22 mouse cellular contexts compared by ENCODE assay signal in the genomic region with DNA sequence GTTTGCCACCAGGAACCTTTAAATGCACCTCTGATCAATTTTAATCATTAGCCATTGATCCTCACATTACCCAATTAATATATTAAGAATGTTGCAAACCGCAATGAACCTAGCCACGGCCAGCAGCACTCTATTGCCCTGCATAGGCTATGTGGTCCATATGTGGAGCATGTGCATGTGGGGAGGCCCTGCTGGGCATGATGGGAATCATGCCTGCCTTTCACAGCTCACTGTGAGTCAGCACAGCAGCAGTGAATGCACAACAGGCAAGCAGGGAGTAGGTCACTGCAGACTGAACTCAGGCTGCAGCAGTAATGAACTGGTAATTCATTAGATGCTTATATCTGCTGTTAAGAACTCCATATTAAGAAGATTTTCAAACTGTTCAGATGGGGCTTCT.
DNase-seq lines count a peak whose midpoint lies in the region; ATAC-seq and TF ChIP-seq lines count a peak whose summit lies in the region.
"Had no signal": no experiment of that assay in that cellular context is flagged by ENCODE, and none has a peak within 500 bp of the region (broad histone marks: within the 10 kb centered on the region; RNA-seq: fewer than 3 reads in every experiment).

No protein-coding gene starts in this region.

- H3K79me2 ChIP-seq in C2C12 (ENCODE audit: control insufficient read depth, insufficient read depth), result no peaks in the 10 kb centered on the region

- no peak overlapping the region for H3K27ac ChIP-seq in forebrain, postnatal 0 days (ENCODE audit: low read depth, low read length)
- no peak overlapping the region for H3K27ac ChIP-seq in left cerebral cortex, adult 2 months
- H3K27ac ChIP-seq: embryonic facial prominence, embryonic 12.5 days; embryonic facial prominence, embryonic 15.5 days; forebrain, embryonic 12.5 days; forebrain, embryonic 15.5 days; hindbrain, embryonic 12.5 days; hindbrain, embryonic 15.5 days had no signal

- peaks cover 41% of the 10 kb centered on the region for H3K4me1 ChIP-seq in megakaryocyte, embryonic 14.5 days
- H3K4me1 ChIP-seq in forebrain, postnatal 0 days (ENCODE audit: insufficient read depth), result no peaks in the 10 kb centered on the region
- H3K4me1 ChIP-seq: embryonic facial prominence, embryonic 12.5 days; embryonic facial prominence, embryonic 15.5 days; forebrain, embryonic 12.5 days; forebrain, embryonic 15.5 days; hindbrain, embryonic 12.5 days; hindbrain, embryonic 15.5 days had no signal

- H3K79me3 ChIP-seq in C2C12 (ENCODE audit: low read depth), result no peaks in the 10 kb centered on the region

- H3K4me2 ChIP-seq in forebrain, postnatal 0 days (ENCODE audit: low read depth), result no peak overlapping the region
- H3K4me2 ChIP-seq: embryonic facial prominence, embryonic 12.5 days; embryonic facial prominence, embryonic 15.5 days; forebrain, embryonic 12.5 days; forebrain, embryonic 15.5 days; heart, embryonic 11.5 days; hindbrain, embryonic 12.5 days; hindbrain, embryonic 15.5 days had no signal

- 86% methylated on average over 2 of the region's 2 CpGs for WGBS in forebrain, postnatal 0 days

- peak; percentile 63 for DNase-seq in 3T3-L1 (ENCODE audit: low read depth, low spot score)
- DNase-seq in adipocyte (ENCODE audit: low spot score), result peak; percentile 3
- DNase-seq in cerebellum, postnatal 4 days (ENCODE audit: low spot score in 2 of 2), result no peak
- no peak for DNase-seq in forebrain, postnatal 0 days
- DNase-seq in left cerebral cortex, adult 2 months (ENCODE audit: extremely low spot score in 1 of 2, low spot score in 2 of 2), result no peak
- DNase-seq: cerebellum, adult 18-20 months; cerebellum, adult 9-10 months; cerebellum, postnatal 14 days; gastrocnemius, postnatal 14 days; heart, adult 11 months had no signal

- no peak for ATAC-seq in megakaryocyte, adult 5-6 weeks (ENCODE audit: poor library complexity, severe bottlenecking)
- no peak for ATAC-seq in forebrain, postnatal 0 days
- ATAC-seq: forebrain, embryonic 15.5 days; intestine, postnatal 0 days had no signal

- no peak overlapping the region for H3K9ac ChIP-seq in forebrain, postnatal 0 days
- H3K9ac ChIP-seq: embryonic facial prominence, embryonic 12.5 days; embryonic facial prominence, embryonic 15.5 days; forebrain, embryonic 12.5 days; forebrain, embryonic 15.5 days; hindbrain, embryonic 12.5 days; hindbrain, embryonic 15.5 days had no signal

- H3K27me3 ChIP-seq in megakaryocyte, embryonic 14.5 days (replicated peaks), result no peaks in the 10 kb centered on the region
- H3K27me3 ChIP-seq in C2C12 (ENCODE audit: control insufficient read depth, insufficient read depth, insufficient read length), result no peaks in the 10 kb centered on the region
- H3K27me3 ChIP-seq in forebrain, postnatal 0 days (ENCODE audit: insufficient read depth, low read length), result no peaks in the 10 kb centered on the region
- H3K27me3 ChIP-seq: embryonic facial prominence, embryonic 12.5 days; embryonic facial prominence, embryonic 15.5 days; forebrain, embryonic 12.5 days; forebrain, embryonic 15.5 days; hindbrain, embryonic 12.5 days; hindbrain, embryonic 15.5 days had no signal

- no peaks in the 10 kb centered on the region for H3K36me3 ChIP-seq in megakaryocyte, embryonic 14.5 days (replicated peaks; ENCODE audit: low read length)
- no peaks in the 10 kb centered on the region for H3K36me3 ChIP-seq in C2C12 (ENCODE audit: control insufficient read depth, insufficient read depth)
- H3K36me3 ChIP-seq in forebrain, postnatal 0 days (ENCODE audit: insufficient read depth), result no peaks in the 10 kb centered on the region
- H3K36me3 ChIP-seq: embryonic facial prominence, embryonic 12.5 days; embryonic facial prominence, embryonic 15.5 days; forebrain, embryonic 12.5 days; forebrain, embryonic 15.5 days; hindbrain, embryonic 12.5 days; hindbrain, embryonic 15.5 days had no signal

- H3K4me3 ChIP-seq in megakaryocyte, embryonic 14.5 days (replicated peaks), result peak overlapping the region; percentile 62
- no peak overlapping the region for H3K4me3 ChIP-seq in C2C12 (ENCODE audit: insufficient read depth, poor library complexity, severe bottlenecking)
- H3K4me3 ChIP-seq in forebrain, postnatal 0 days (ENCODE audit: low read depth, low read length), result no peak overlapping the region
- H3K4me3 ChIP-seq in left cerebral cortex, adult 2 months, result no peak overlapping the region
- H3K4me3 ChIP-seq: embryonic facial prominence, embryonic 12.5 days; embryonic facial prominence, embryonic 15.5 days; erythroblast, embryonic 14.5 days; forebrain, embryonic 12.5 days; forebrain, embryonic 15.5 days; hindbrain, embryonic 12.5 days; hindbrain, embryonic 15.5 days had no signal

- no peak overlapping the region for H3ac ChIP-seq in C2C12 (ENCODE audit: control insufficient read depth, insufficient read length, low read depth)

- H3K9me3 ChIP-seq in megakaryocyte, embryonic 14.5 days, result no peaks in the 10 kb centered on the region; the same call in 1 of the 2 replicates
- H3K9me3 ChIP-seq in forebrain, postnatal 0 days (ENCODE audit: low read length), result no peaks in the 10 kb centered on the region
- H3K9me3 ChIP-seq: embryonic facial prominence, embryonic 12.5 days; embryonic facial prominence, embryonic 15.5 days; forebrain, embryonic 12.5 days; forebrain, embryonic 15.5 days; hindbrain, embryonic 12.5 days; hindbrain, embryonic 15.5 days had no signal

- intact Hi-C loops in left cerebral cortex, adult 2 months (cut with DNase I), result no loop called here

- TF ChIP-seq CTCF in C2C12 (IDR thresholded peaks at IDR 0.05; ENCODE audit: control insufficient read depth, insufficient read depth, insufficient read length), result no peak
- TF ChIP-seq CTCF in forebrain, postnatal 0 days (IDR thresholded peaks at IDR 0.05; ENCODE audit: low read depth), result no peak
- TF ChIP-seq CTCF in left cerebral cortex, adult 2 months (IDR thresholded peaks at IDR 0.05), result no peak

TF ChIP-seq in C2C12, 6 proteins besides CTCF, POLR2A, EP300 and RAD21:
- TF ChIP-seq MYOD1 (IDR thresholded peaks at IDR 0.05; ENCODE audit: control insufficient read depth, insufficient read length, low read depth), result peak; percentile 21
- peak; percentile 74 for TF ChIP-seq MAX (IDR thresholded peaks at IDR 0.05)
- TF ChIP-seq FOSL1 (IDR thresholded peaks at IDR 0.05; ENCODE audit: insufficient read depth, low read length, poor library complexity, severe bottlenecking), result no peak

Comparison
In these comparisons a context has a peak if more than half of its experiments do, and no peak if none do; other contexts are left out.
1. DNase-seq: peak in 3T3-L1 (single experiment) and adipocyte (single experiment); none in cerebellum, postnatal 4 days (0 of 2), forebrain, postnatal 0 days (single experiment) and left cerebral cortex, adult 2 months (0 of 2).